Mouse (Mus musculus) G1E (cell line): ENCODE data around the gene Iqck. TPM values are rescaled to one million over a fixed set of nuclear protein-coding genes. Genes with fewer than 3 reads are reported as not detected.

Source experiments
- ATAC-seq: 2 replicates; pipeline ENCODE4 v1.8.0; 2016; ENCODE audit warnings: mild to moderate bottlenecking; ENCODE audit not compliant: insufficient number of reproducible peaks, poor library complexity, low FRiP score, severe bottlenecking; ENCODE audit errors: extremely low read depth
- DNase-seq: peaks from one replicate; pipeline ENCODE4 v3.0.0; 2012; ENCODE audit warnings: low spot score
- H3K27me3 ChIP-seq: 2 replicates; pipeline ENCODE4 v1.6.1; 2012; ENCODE audit warnings: mild to moderate bottlenecking, low read length, inconsistent platforms; ENCODE audit not compliant: insufficient read depth
- H3K36me3 ChIP-seq: replicated peaks from 2 replicates; pipeline ENCODE3; 2012; ENCODE audit warnings: mild to moderate bottlenecking, inconsistent platforms
- H3K4me1 ChIP-seq: 2 replicates; pipeline ENCODE4 v1.6.1; 2012; ENCODE audit warnings: low read depth, low read length, inconsistent platforms, mixed read lengths; ENCODE audit not compliant: insufficient read depth
- H3K4me3 ChIP-seq: 2 replicates; pipeline ENCODE4 v1.5.1; 2012; ENCODE audit warnings: low read depth, mild to moderate bottlenecking, inconsistent platforms, low read length, moderate library complexity, mixed read lengths
- H3K9me3 ChIP-seq: replicated peaks from 2 replicates; pipeline ENCODE4 v1.6.1; 2012; ENCODE audit warnings: inconsistent platforms
- CTCF ChIP-seq: IDR thresholded peaks from 2 replicates; pipeline ENCODE4 v1.5.1; 2012; ENCODE audit warnings: low read depth, low read length, inconsistent platforms, mixed read lengths
- GATA1 ChIP-seq: IDR thresholded peaks from 2 replicates; pipeline ENCODE4 v1.6.1; 2012; ENCODE audit warnings: borderline replicate concordance, low read length, inconsistent platforms, mixed read lengths
- GATA2 ChIP-seq: IDR thresholded peaks from 2 replicates; pipeline ENCODE4 v1.6.1; 2012; ENCODE audit warnings: low read depth, low read length, inconsistent platforms, borderline replicate concordance
- POLR2AphosphoS5 ChIP-seq: IDR thresholded peaks from 2 replicates; pipeline ENCODE4 v1.6.1; 2012; ENCODE audit warnings: low read depth, low read length, inconsistent platforms; ENCODE audit not compliant: insufficient replicate concordance
- TAL1 ChIP-seq: conservative IDR thresholded peaks from 2 replicates; pipeline ENCODE4 v1.6.1; 2012; ENCODE audit warnings: low read depth, low read length, inconsistent platforms, mixed read lengths
- polyA plus RNA-seq: library from polyadenylated mRNA; stranded (reverse); fragments of >175 nt; gene quantifications from 2 replicates; pipeline ENCODE4 v1.2.3, GENCODE M21; 2012
- total RNA-seq, 2 experiments: library from RNA; stranded (forward) in 1 of 2; stranded (reverse) in 1 of 2; fragments of 200-1000 nt in 1 of 2; fragments of >200 nt in 1 of 2; fragmentation: Nextera tagmentation in 1 of 2; gene quantifications; 2 replicates each; pipeline ENCODE4 v1.2.3; 2014 to 2017

Iqck gene
- total and polyA plus RNA-seq, 3 experiments: 0.16 to 1.3 TPM; not detected in 1

DNA sequence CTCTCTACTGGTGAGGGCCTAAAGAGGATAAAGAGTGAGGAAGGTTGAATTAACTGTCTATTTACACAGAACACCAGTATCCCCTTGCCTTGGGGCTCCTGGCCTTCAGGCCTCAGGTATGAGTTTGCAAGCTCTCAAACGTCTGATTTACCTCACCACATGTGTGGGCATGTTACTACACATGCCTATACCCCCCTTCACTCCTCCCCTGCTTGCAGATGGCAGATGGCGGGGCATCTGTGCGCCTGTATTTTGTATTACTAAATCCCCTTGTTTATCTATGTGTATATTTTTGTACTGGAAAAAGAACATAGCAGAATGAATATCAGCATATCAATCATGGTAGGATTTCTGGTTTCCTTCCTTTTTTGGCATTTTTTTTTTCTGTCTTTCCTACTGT is 86.7 kb downstream of the Iqck start:
- TF ChIP-seq CTCF (no peak), GATA2 (no peak), GATA1 (no peak), POLR2AphosphoS5 (no peak), TAL1 (no peak)
- ATAC-seq: no peak

DNA sequence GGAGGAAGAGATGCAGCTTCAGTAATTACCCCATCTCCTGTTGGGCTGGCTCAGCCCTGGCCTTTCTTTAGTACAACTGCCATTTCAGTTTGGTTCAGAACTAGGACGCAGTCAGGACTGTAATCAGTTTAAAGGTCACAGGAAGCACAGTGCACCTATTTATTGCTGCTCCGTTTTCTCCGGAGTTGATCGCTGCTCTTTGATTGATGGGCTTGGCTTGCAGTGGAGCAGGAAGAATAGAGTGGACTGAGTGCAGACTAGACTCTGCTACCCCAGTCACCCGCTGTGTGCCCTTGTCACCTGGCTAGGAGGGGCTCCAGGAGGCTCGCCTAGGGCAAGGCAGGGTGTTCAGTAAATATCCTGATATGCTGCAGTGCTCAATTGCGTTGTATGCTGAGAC is 87.6 kb downstream of the Iqck start:
- no peak overlapping the region for H3K4me3 ChIP-seq
- no peaks in the 10 kb centered on the region for H3K4me1 ChIP-seq
- H3K9me3 ChIP-seq: no peaks in the 10 kb centered on the region
- DNase-seq (no peak), ATAC-seq (no peak)
- H3K27me3 ChIP-seq: peaks cover 2% of the 10 kb centered on the region; the same call in 1 of the 2 replicates
- TF ChIP-seq POLR2AphosphoS5: no peak
- no peak for TF ChIP-seq GATA2
- TF ChIP-seq GATA1: no peak
- TF ChIP-seq CTCF: no peak
- TF ChIP-seq TAL1: no peak
- H3K36me3 ChIP-seq: no peaks in the 10 kb centered on the region

More for the DNA sequence above, 86.7 kb downstream of the Iqck start:
- H3K4me1 ChIP-seq: 0 out of 2 replicates have a peak, but pooled peaks cover 4% of the 10 kb centered on the region
- H3K4me3 ChIP-seq: no peak overlapping the region
- H3K9me3 ChIP-seq: no peaks in the 10 kb centered on the region
- H3K36me3 ChIP-seq: no peaks in the 10 kb centered on the region
- DNase-seq: no peak
- peaks cover 2% of the 10 kb centered on the region; the same call in 1 of the 2 replicates for H3K27me3 ChIP-seq

DNA sequence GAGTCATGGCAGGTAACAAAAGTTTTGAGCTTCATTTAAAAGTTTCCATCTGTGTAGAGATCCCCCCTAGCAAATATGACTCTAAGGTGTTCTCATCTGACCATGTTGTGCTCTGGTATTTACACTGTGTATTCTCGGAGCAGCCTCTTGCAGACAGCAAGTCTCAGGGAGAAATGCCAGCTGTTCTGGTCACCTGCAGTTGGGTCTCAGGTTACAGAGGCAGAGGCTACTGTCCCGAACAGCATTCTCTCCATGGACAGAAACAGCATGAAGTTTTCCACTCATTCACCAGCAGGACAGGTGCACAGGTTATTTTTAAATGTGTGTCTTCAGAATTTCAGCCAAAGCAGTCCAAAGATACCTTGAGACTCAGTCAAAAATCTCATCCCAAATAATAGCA is 89.3 kb downstream of the Iqck start:
- no peak for ATAC-seq
- H3K4me1 ChIP-seq: no peaks in the 10 kb centered on the region
- no peak overlapping the region for H3K4me3 ChIP-seq
- no peak for TF ChIP-seq CTCF
- no peak for TF ChIP-seq GATA2
- TF ChIP-seq POLR2AphosphoS5: no peak
- TF ChIP-seq GATA1: no peak
- TF ChIP-seq TAL1: no peak
- H3K27me3 ChIP-seq: peaks cover 2% of the 10 kb centered on the region; the same call in 1 of the 2 replicates
- H3K9me3 ChIP-seq: no peaks in the 10 kb centered on the region
- no peaks in the 10 kb centered on the region for H3K36me3 ChIP-seq
- DNase-seq: no peak

DNA sequence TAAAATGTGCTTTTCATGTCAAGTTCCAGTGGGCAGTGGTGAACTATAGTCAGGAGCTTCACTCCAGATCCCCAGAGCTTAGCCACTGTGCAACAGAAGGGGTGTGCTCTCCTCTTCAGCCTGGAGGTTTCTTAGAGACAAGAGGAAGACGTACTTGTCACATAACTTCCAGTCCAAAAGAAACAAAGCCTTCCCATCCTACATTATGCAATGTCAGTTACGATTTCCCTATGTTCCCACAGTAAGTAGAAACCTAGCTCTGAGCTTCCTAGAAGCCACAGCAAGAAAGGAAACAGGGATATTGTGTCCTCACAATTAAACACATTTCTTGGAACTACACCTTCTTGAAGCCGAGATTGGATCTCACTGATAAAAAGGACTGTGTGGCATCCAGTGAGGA is 91.7 kb downstream of the Iqck start:
- DNase-seq: no peak
- no peaks in the 10 kb centered on the region for H3K4me1 ChIP-seq
- H3K4me3 ChIP-seq: no peak overlapping the region
- H3K9me3 ChIP-seq: no peaks in the 10 kb centered on the region
- TF ChIP-seq GATA1 (no peak), GATA2 (no peak), CTCF (no peak), POLR2AphosphoS5 (no peak), TAL1 (no peak)
- ATAC-seq: no peak
- no peaks in the 10 kb centered on the region for H3K36me3 ChIP-seq
- H3K27me3 ChIP-seq: peaks cover 2% of the 10 kb centered on the region; the same call in 1 of the 2 replicates

DNA sequence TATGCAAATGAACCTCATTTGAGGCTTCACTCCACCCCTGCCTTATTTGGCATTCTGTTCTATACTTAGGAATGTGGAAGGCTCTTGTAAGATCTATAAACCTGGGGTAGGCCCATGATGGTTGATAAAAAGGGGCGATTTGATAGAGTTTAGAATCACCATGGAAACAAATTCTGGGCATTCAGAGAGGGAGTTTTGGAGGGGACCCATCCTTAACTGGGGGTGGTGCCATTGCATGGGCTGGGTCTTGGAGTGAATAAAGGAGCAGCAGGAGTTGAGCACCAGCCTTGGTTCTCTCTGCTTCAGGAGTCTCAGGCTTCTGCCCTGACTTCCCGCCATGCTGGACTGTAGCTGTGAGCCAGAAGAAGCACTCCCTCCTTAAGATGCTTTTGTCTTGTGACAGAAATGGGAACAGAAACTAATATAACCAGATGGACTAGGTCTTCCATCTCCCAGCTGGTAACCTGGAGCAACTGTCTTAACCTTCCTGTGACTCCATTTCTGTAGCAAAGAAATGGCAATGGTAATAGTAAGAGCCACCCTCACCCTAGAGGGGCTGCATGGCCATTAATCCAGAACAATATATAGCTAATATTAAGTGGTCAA is 93.2 kb downstream of the Iqck start:
- TF ChIP-seq GATA1: no peak
- no peak for TF ChIP-seq CTCF
- no peak for TF ChIP-seq GATA2
- TF ChIP-seq TAL1: no peak
- no peak for TF ChIP-seq POLR2AphosphoS5
- no peaks in the 10 kb centered on the region for H3K4me1 ChIP-seq
- H3K36me3 ChIP-seq: no peaks in the 10 kb centered on the region
- H3K4me3 ChIP-seq: no peak overlapping the region
- ATAC-seq (no peak), DNase-seq (no peak)
- no peaks in the 10 kb centered on the region for H3K9me3 ChIP-seq
- 0 out of 2 replicates have a peak, but pooled peaks cover 2% of the 10 kb centered on the region for H3K27me3 ChIP-seq

DNA sequence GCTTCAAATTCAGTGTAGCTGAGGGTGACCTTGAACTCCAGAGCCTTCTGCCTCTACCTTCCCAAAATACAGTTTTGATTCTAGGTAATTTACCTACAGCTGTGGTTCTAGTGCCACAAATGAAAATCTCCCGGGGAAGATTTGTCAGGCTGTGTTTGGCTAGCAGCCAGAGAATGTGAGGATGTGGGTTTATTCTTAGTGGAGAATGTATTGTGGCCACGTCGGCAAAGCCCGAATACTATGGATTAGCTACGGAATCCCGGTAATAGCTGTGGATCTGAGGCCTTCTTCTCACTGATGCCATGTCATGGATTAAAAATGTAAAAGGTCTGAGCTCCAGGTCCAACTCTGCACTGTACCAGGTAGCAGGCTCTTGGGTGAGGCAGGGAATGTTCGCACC is 94.2 kb downstream of the Iqck start:
- TF ChIP-seq CTCF (no peak), POLR2AphosphoS5 (no peak), GATA2 (no peak), GATA1 (no peak), TAL1 (no peak)
- Histone ChIP-seq H3K27me3 (0 out of 2 replicates have a peak, but pooled peaks cover 2% of the 10 kb centered on the region), H3K4me3 (no peak overlapping the region), H3K4me1 (no peaks in the 10 kb centered on the region), H3K36me3 (no peaks in the 10 kb centered on the region), H3K9me3 (no peaks in the 10 kb centered on the region)
- DNase-seq (no peak), ATAC-seq (no peak)
